Mouse (Mus musculus): ENCODE results near the gene Rpl14.

Rpl14 gene

GRCm38 (mm10) chr9:120575748-120576661, 4.8 kb downstream of the Rpl14 start:
- no peak for DNase-seq

GRCm38 (mm10) chr9:120576662-120577013, 5.4 kb downstream of the Rpl14 start:
- no peak for DNase-seq

GRCm38 (mm10) chr9:120577133-120577651, 5.9 kb downstream of the Rpl14 start:
- DNase-seq: peak; percentile 92

GRCm38 (mm10) chr9:120577706-120578405, 6.6 kb downstream of the Rpl14 start:
- no peak for DNase-seq

GRCm38 (mm10) chr9:120578701-120579100, 7.5 kb downstream of the Rpl14 start:
- no peak for DNase-seq

GRCm38 (mm10) chr9:120579808-120580207, 8.6 kb downstream of the Rpl14 start:
- peak; percentile 59 for DNase-seq

- DNase-seq: no peak
These were observed 10.8 kb downstream of the Rpl14 start for GRCm38 (mm10) chr9:120581941-120582618.

GRCm38 (mm10) chr9:120582619-120583308, 11.5 kb downstream of the Rpl14 start:
- DNase-seq: peak; percentile 91

- no peak for DNase-seq
These were observed 12.1 kb downstream of the Rpl14 start for GRCm38 (mm10) chr9:120583314-120583713.

GRCm38 (mm10) chr9:120586546-120586945, 15.3 kb downstream of the Rpl14 start:
- DNase-seq: peak; percentile 71

GRCm38 (mm10) chr9:120591490-120591889, 20.2 kb downstream of the Rpl14 start:
- DNase-seq: no peak

- DNase-seq: no peak
These were observed 22.3 kb downstream of the Rpl14 start for GRCm38 (mm10) chr9:120593383-120594101.

- DNase-seq: no peak
These were observed 23.6 kb downstream of the Rpl14 start for GRCm38 (mm10) chr9:120594839-120595238.

- no peak for DNase-seq
These were observed 24.1 kb downstream of the Rpl14 start for GRCm38 (mm10) chr9:120595306-120595705.

GRCm38 (mm10) chr9:120601488-120602171, 30.4 kb downstream of the Rpl14 start:
- no peak for DNase-seq

- no peak for DNase-seq
These were observed 31.1 kb downstream of the Rpl14 start for GRCm38 (mm10) chr9:120602172-120602838.

- peak; percentile 81 for DNase-seq
These were observed 31.7 kb downstream of the Rpl14 start for GRCm38 (mm10) chr9:120602839-120603511.

- DNase-seq: no peak
These were observed 32.3 kb downstream of the Rpl14 start for GRCm38 (mm10) chr9:120603512-120603908.

- no peak for DNase-seq
These were observed 32.7 kb downstream of the Rpl14 start for GRCm38 (mm10) chr9:120603956-120604355.

GRCm38 (mm10) chr9:120611055-120611454, 39.8 kb downstream of the Rpl14 start:
- no peak for DNase-seq

All from layer of hippocampus, adult 9-11 months (tissue).